Mouse (Mus musculus) adrenal gland, adult 8-10 months (tissue): ENCODE measurements around the gene Olfr707. TPM values are rescaled to one million over a fixed set of nuclear protein-coding genes. Genes with fewer than 3 reads are reported as not detected.
"Not testable (repeated sequence)": the region's sequence is repeated elsewhere in the genome, so short reads cannot be mapped to it uniquely, and the experiment has no call there.

Experiments
- DNase-seq: peaks from one replicate; pipeline ENCODE4 v3.0.0; 2022
- total RNA-seq, 4 experiments: library from RNA; stranded (reverse); gene quantifications; 2 replicates each; pipeline ENCODE4 v1.2.4; 2022

Olfr707 gene
- not detected for total RNA-seq

- not testable (repeated sequence) for DNase-seq
These were observed at the start of gene Olfr707 for GRCm38 (mm10) chr7:106901141-106901540. TSS of gene Olfr707 (minus strand) at chr7:106901241.

GRCm38 (mm10) chr7:106948212-106948611 lies 47.2 kb upstream of the Olfr707 start, which contains the start of gene Olfr710:
TSS of gene Olfr710 (minus strand) at chr7:106948312.
- no peak for DNase-seq

- no peak for DNase-seq
These were observed 31.1 kb upstream of the Olfr707 start, which contains the start of gene Olfr709-ps1 for GRCm38 (mm10) chr7:106932119-106932518. TSS of gene Olfr709-ps1 (minus strand) at chr7:106932219.

GRCm38 (mm10) chr7:106920961-106921360 lies 19.9 kb upstream of the Olfr707 start:
- DNase-seq, result not testable (repeated sequence)

- DNase-seq, result no peak
These were observed 6.6 kb upstream of the Olfr707 start, which contains the start of gene Olfr1532-ps1 for GRCm38 (mm10) chr7:106907676-106908075. TSS of gene Olfr1532-ps1 (plus strand) at chr7:106908001.

- no peak for DNase-seq
These were observed 13.0 kb downstream of the Olfr707 start, which contains the start of gene Olfr706 for GRCm38 (mm10) chr7:106888062-106888461. TSS of gene Olfr706 (minus strand) at chr7:106888162.

- DNase-seq, result no peak
These were observed 24.2 kb downstream of the Olfr707 start, which contains the start of gene Olfr705 for GRCm38 (mm10) chr7:106876791-106877190. TSS of gene Olfr705 (minus strand) at chr7:106876891.

- no peak for DNase-seq
These were observed 38.2 kb downstream of the Olfr707 start, which contains the start of gene Olfr704 for GRCm38 (mm10) chr7:106862885-106863284. TSS of gene Olfr704 (plus strand) at chr7:106863185.

GRCm38 (mm10) chr7:106843060-106843459 lies 58.0 kb downstream of the Olfr707 start, which contains the start of gene Olfr703:
TSS of gene Olfr703 (plus strand) at chr7:106843360.
- DNase-seq, result no peak

Other genes starting within 250 kb of the Olfr707 start
- not detected for gene Olfr693, start 220.7 kb downstream of the Olfr707 start, total RNA-seq
- not detected for gene Olfr694, start 209.4 kb downstream of the Olfr707 start, total RNA-seq
- gene Olfr695, start 184.8 kb downstream of the Olfr707 start, total RNA-seq, result not detected
- not detected for gene Olfr697, start 158.8 kb downstream of the Olfr707 start, total RNA-seq
- gene Olfr698, start 145.8 kb downstream of the Olfr707 start, total RNA-seq, result not detected
- gene Olfr699, start 108.0 kb downstream of the Olfr707 start, total RNA-seq, result not detected
- not detected for gene Olfr700, start 92.4 kb downstream of the Olfr707 start, total RNA-seq
- not detected for gene Olfr701, start 87.1 kb downstream of the Olfr707 start, total RNA-seq
- not detected for gene Olfr702, start 67.3 kb downstream of the Olfr707 start, total RNA-seq
- not detected for gene Olfr703, start 57.9 kb downstream of the Olfr707 start, total RNA-seq
- gene Olfr704, start 38.1 kb downstream of the Olfr707 start, total RNA-seq, result not detected
- gene Olfr705, start 24.4 kb downstream of the Olfr707 start, total RNA-seq, result not detected
- gene Olfr706, start 13.1 kb downstream of the Olfr707 start, total RNA-seq, result not detected
- gene Olfr1532-ps1, start 6.8 kb upstream of the Olfr707 start, total RNA-seq, result not detected
- gene Olfr709-ps1, start 31.0 kb upstream of the Olfr707 start, total RNA-seq, result not detected
- not detected for gene Olfr710, start 47.1 kb upstream of the Olfr707 start, total RNA-seq
- not detected for gene Olfr6, start 62.7 kb upstream of the Olfr707 start, total RNA-seq
- not detected for gene Olfr711, start 74.2 kb upstream of the Olfr707 start, total RNA-seq
- gene Olfr2, start 104.8 kb upstream of the Olfr707 start, total RNA-seq, result not detected
- not detected for gene Olfr713, start 129.9 kb upstream of the Olfr707 start, total RNA-seq
- gene Olfr714, start 169.7 kb upstream of the Olfr707 start, total RNA-seq, result not detected
- gene Olfr17, start 192.0 kb upstream of the Olfr707 start, total RNA-seq, result not detected
- gene Olfr715b, start 209.1 kb upstream of the Olfr707 start, total RNA-seq, result not detected
- not detected for gene Olfr715, start 229.8 kb upstream of the Olfr707 start, total RNA-seq
- gene Olfr716, start 237.1 kb upstream of the Olfr707 start, total RNA-seq, result not detected